Mouse (Mus musculus) E14TG2a.4 (cell line): ENCODE data around the gene Ly6g5c.

Experiments used
- CTCF ChIP-seq: conservative IDR thresholded peaks from 2 replicates; pipeline ENCODE4 v1.5.1; 2014; ENCODE audit warnings: low read length
- NANOG ChIP-seq: IDR thresholded peaks from 2 replicates; pipeline ENCODE4 v1.6.1; 2014; ENCODE audit warnings: borderline replicate concordance, low read length, mixed read lengths
- POU5F1 ChIP-seq: IDR thresholded peaks from 2 replicates; pipeline ENCODE4 v1.6.1; 2014; ENCODE audit warnings: low read length, borderline replicate concordance

GRCm38 (mm10) chr17:35158850-35159593 lies 50.9 kb downstream of the Ly6g5c start:
- TF ChIP-seq CTCF, result no peak
- TF ChIP-seq POU5F1, result no peak
- TF ChIP-seq NANOG, result no peak
